Mouse (Mus musculus): Measurements from ENCODE around the gene Wrap73.

- TF ChIP-seq POLR2A (IDR thresholded peaks at IDR 0.05; ENCODE audit: control insufficient read depth, extremely low read depth, insufficient read depth, low read length, poor library complexity) (no peak), CTCF (IDR thresholded peaks at IDR 0.05; ENCODE audit: borderline replicate concordance, control insufficient read depth, extremely low read depth, insufficient read depth, low read length, poor library complexity) (no peak)
These were observed 5.0 kb upstream of the Wrap73 start for GRCm38 (mm10) chr4:154137139-154137538.
